Mouse (Mus musculus): ENCODE measurements around the gene Jag2. TPM values are rescaled to one million over a fixed set of nuclear protein-coding genes. Genes with fewer than 3 reads are reported as not detected.

Gene Jag2
- polyA plus RNA-seq, 1 experiment from 2014 or later = 4.7 TPM

DNA sequence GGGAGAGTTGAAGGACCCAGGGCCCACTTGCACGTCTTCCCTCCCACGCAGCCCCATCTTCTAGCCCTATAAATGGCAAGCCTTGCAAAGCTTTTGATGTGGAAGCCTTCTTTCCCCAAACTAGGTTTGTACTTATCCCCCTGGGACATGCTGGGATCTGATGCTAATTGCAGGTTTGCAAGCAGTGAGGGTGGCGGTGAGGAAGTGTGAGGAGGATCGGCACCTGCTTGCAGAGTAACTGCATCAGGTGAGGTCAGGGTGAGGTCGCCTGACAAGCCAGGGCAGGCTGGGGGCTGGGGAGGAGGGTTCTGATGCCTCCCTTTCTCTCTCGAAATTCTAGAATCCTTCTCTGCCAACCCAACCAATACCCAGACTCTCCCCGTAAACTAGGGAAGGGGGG, 44.1 kb downstream of the Jag2 start:
- H3K27ac ChIP-seq (replicated peaks in 1 of 2; ENCODE audit: control insufficient read depth in 1 of 2, insufficient read depth in 1 of 2, low read depth in 2 of 2, low read length in 2 of 2) = no peak overlapping the region
- ATAC-seq (ENCODE audit: insufficient number of reproducible peaks, insufficient read depth, low FRiP score, low read depth) = no peak
- H3K36me3 ChIP-seq (ENCODE audit: control insufficient read depth, insufficient read depth, low read length) = no peaks in the 10 kb centered on the region
- 61% methylated on average over 7 of the region's 7 CpGs for WGBS
- no peaks in the 10 kb centered on the region for H3K4me1 ChIP-seq (ENCODE audit: control insufficient read depth in 2 of 2, insufficient read depth in 2 of 2, low read length in 2 of 2)
- no peak overlapping the region for H3K9ac ChIP-seq (ENCODE audit: low read length)
- no peak overlapping the region for H3K4me3 ChIP-seq (ENCODE audit: control insufficient read depth in 1 of 2, insufficient read depth in 1 of 2, low read depth in 1 of 2, low read length in 2 of 2)
- 0 out of 2 replicates have a peak, but pooled peaks cover 2% of the 10 kb centered on the region for H3K27me3 ChIP-seq (ENCODE audit: control insufficient read depth, insufficient read depth, low read length)
- no peak overlapping the region for H3K4me2 ChIP-seq (ENCODE audit: low read length)
- no peaks in the 10 kb centered on the region for H3K9me3 ChIP-seq (ENCODE audit: control insufficient read depth, low read length)

DNA sequence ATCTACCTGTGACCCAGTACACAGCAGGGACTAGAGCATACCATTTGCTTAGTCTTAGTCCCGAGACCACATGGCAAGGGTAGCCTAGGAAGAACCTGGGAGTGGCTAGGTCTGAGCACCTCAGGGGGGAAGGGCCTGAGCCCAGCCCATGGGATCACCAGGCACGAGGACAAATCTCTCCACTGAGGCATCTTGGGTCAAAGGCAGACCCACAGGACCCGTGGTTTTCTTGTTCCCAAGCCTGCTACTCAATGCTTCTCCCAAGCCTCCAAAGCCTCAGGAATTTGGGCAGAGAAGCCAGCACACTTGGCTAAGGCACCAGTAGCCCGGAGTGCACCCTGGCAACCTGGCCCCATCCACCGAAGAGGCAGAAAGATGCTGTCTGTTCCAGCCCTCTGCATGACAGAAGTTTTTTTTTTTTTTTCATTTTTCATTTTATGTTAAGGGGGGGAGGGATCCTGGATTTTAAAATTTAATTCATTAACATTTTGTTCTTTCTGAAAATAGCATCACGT, 48.2 kb downstream of the Jag2 start:
- H3K4me3 ChIP-seq (ENCODE audit: control insufficient read depth in 1 of 2, insufficient read depth in 1 of 2, low read depth in 1 of 2, low read length in 2 of 2) = no peak overlapping the region
- no peak overlapping the region for H3K4me2 ChIP-seq (ENCODE audit: low read length)
- H3K9ac ChIP-seq (ENCODE audit: low read length) = no peak overlapping the region
- H3K27ac ChIP-seq (replicated peaks in 1 of 2; ENCODE audit: control insufficient read depth in 1 of 2, insufficient read depth in 1 of 2, low read depth in 2 of 2, low read length in 2 of 2) = no peak overlapping the region
- 55% methylated on average over 6 of the region's 6 CpGs for WGBS
- peaks cover 7 to 16% of the 10 kb centered on the region in 2 experiments; a peak in 3 of 4 replicates for H3K4me1 ChIP-seq (ENCODE audit: control insufficient read depth in 2 of 2, insufficient read depth in 2 of 2, low read length in 2 of 2)
- H3K9me3 ChIP-seq (ENCODE audit: control insufficient read depth, low read length) = no peaks in the 10 kb centered on the region
- no peaks in the 10 kb centered on the region for H3K36me3 ChIP-seq (ENCODE audit: control insufficient read depth, insufficient read depth, low read length)
- no peak for ATAC-seq (ENCODE audit: insufficient number of reproducible peaks, insufficient read depth, low FRiP score, low read depth)
- H3K27me3 ChIP-seq (ENCODE audit: control insufficient read depth, insufficient read depth, low read length) = peaks cover 43% of the 10 kb centered on the region

DNA sequence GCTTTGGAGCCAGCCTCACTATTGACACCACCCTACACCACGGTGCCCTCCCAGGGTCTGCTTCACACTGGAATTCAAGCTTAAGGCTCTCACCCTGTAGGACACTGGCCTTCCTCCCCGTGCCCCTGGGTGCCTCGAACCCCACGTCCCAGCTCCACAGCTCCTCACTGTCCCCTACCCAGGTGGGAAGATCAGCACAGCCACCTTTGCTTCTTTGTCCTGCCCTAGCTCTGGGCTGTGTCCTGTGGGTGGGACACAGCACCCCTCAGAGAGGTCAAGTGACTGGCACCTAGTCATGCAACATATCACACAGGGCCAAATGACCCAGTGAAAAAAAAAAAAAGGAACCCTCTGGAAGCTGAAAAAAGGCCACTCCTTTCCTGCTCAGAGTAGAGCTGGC, 48.9 kb downstream of the Jag2 start:
- no peaks in the 10 kb centered on the region for H3K9me3 ChIP-seq (ENCODE audit: control insufficient read depth, low read length)
- H3K36me3 ChIP-seq (ENCODE audit: control insufficient read depth, insufficient read depth, low read length) = no peaks in the 10 kb centered on the region
- no peak for ATAC-seq (ENCODE audit: insufficient number of reproducible peaks, insufficient read depth, low FRiP score, low read depth)
- peaks cover 50% of the 10 kb centered on the region for H3K27me3 ChIP-seq (ENCODE audit: control insufficient read depth, insufficient read depth, low read length)
- no peak overlapping the region for H3K4me3 ChIP-seq (ENCODE audit: control insufficient read depth in 1 of 2, insufficient read depth in 1 of 2, low read depth in 1 of 2, low read length in 2 of 2)
- H3K4me1 ChIP-seq (ENCODE audit: control insufficient read depth in 2 of 2, insufficient read depth in 2 of 2, low read length in 2 of 2) = peaks cover 10 to 21% of the 10 kb centered on the region in 2 experiments; a peak in 3 of 4 replicates
- no peak overlapping the region for H3K9ac ChIP-seq (ENCODE audit: low read length)
- H3K27ac ChIP-seq (replicated peaks in 1 of 2; ENCODE audit: control insufficient read depth in 1 of 2, insufficient read depth in 1 of 2, low read depth in 2 of 2, low read length in 2 of 2) = no peak overlapping the region
- WGBS = 76% methylated on average over 4 of the region's 4 CpGs
- H3K4me2 ChIP-seq (ENCODE audit: low read length) = no peak overlapping the region

DNA sequence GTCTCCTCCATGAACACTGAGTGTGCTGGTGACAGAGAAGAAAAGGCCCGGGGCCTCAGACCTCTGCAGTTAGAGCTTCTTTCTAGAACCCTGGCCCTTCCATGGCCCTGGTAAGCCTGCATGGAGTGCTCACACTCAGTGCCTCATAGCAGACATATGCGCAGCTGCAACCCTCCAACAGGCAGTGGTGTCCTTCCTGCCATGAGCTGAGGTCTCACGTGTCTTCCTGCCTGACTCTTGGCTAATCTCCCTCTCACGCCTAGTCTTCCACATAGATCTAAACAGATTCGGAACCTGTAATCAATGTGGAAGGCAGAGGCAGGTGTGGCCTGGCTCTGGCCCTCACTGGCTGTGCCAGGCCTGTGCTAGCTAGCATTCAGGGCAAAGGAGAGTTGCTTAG, 49.8 kb downstream of the Jag2 start:
- peaks cover 10 to 21% of the 10 kb centered on the region in 2 experiments; a peak in 3 of 4 replicates for H3K4me1 ChIP-seq (ENCODE audit: control insufficient read depth in 2 of 2, insufficient read depth in 2 of 2, low read length in 2 of 2)
- WGBS = 77% methylated on average over 5 of the region's 5 CpGs
- no peak for ATAC-seq (ENCODE audit: insufficient number of reproducible peaks, insufficient read depth, low FRiP score, low read depth)

DNA sequence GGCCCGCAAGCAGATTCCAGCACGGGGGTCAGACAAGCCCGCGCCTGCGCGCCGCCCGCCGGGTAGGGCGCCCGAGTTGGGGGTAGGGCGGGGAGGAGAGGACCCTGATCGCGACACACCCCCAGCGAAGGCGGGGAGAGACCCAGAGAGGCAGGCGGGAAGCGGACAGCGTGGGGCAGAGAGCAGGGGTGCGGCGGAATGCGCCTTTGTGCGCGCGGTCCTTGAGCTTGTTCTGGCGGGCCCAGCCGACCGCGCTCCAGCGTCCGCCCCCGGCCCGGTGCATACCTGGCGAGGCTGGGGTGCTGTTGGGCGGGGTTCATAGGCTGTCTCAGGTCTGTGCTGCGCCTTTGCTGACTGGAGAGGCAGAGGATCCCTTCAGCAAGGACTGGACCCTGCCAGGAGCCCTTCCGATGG, 52.0 kb downstream of the Jag2 start:
- Histone ChIP-seq H3K36me3 (ENCODE audit: control insufficient read depth, insufficient read depth, low read length) (no peaks in the 10 kb centered on the region), H3K4me1 (ENCODE audit: control insufficient read depth in 2 of 2, insufficient read depth in 2 of 2, low read length in 2 of 2) (peaks cover 10 to 28% of the 10 kb centered on the region in 2 experiments; a peak in 3 of 4 replicates), H3K4me3 (ENCODE audit: control insufficient read depth in 1 of 2, insufficient read depth in 1 of 2, low read depth in 1 of 2, low read length in 2 of 2) (peak overlapping the region; percentile 22 to 39), H3K27me3 (ENCODE audit: control insufficient read depth, insufficient read depth, low read length) (peaks cover 77% of the 10 kb centered on the region), H3K9ac (ENCODE audit: low read length) (0 out of 2 replicates have a peak overlapping the region, but pooled peaks have one; percentile 42), H3K4me2 (ENCODE audit: low read length) (peak overlapping the region; percentile 79), H3K9me3 (ENCODE audit: control insufficient read depth, low read length) (no peaks in the 10 kb centered on the region), H3K27ac (replicated peaks in 1 of 2; ENCODE audit: control insufficient read depth in 1 of 2, insufficient read depth in 1 of 2, low read depth in 2 of 2, low read length in 2 of 2) (no peak overlapping the region)
- WGBS = under 1% methylated on average over 37 of the region's 37 CpGs
- no peak for ATAC-seq (ENCODE audit: insufficient number of reproducible peaks, insufficient read depth, low FRiP score, low read depth)

More for the DNA sequence above, 49.8 kb downstream of the Jag2 start:
- H3K9ac ChIP-seq (ENCODE audit: low read length) = no peak overlapping the region
- no peak overlapping the region for H3K4me2 ChIP-seq (ENCODE audit: low read length)
- H3K36me3 ChIP-seq (ENCODE audit: control insufficient read depth, insufficient read depth, low read length) = no peaks in the 10 kb centered on the region
- H3K9me3 ChIP-seq (ENCODE audit: control insufficient read depth, low read length) = no peaks in the 10 kb centered on the region
- H3K27ac ChIP-seq (replicated peaks in 1 of 2; ENCODE audit: control insufficient read depth in 1 of 2, insufficient read depth in 1 of 2, low read depth in 2 of 2, low read length in 2 of 2) = no peak overlapping the region
- H3K27me3 ChIP-seq (ENCODE audit: control insufficient read depth, insufficient read depth, low read length) = peaks cover 59% of the 10 kb centered on the region
- H3K4me3 ChIP-seq (ENCODE audit: control insufficient read depth in 1 of 2, insufficient read depth in 1 of 2, low read depth in 1 of 2, low read length in 2 of 2) = no peak overlapping the region

DNA sequence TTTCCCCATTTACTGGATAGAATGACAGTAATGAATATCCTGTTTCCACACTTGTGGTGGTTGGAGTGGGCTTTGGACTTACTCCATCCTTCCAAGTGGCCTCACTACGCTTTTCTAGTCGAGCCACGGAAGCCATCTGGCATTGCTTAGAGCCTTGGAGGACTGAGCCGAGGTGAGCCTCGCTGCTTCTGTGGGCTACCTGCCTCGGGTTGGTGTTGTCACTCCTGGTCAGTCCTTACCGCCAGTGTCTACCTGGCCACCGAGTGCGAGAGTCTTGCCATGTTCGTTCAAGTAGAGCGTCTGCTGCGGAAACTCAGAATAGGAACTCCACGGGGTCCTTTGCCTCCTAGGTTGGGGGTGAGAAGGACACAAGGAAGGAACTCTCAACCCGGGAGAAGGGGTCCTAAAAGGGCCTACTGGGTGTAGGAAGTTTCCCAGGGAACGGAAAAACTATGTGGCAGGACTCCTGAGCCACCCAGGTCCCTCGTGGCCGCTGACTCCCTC, 52.5 kb downstream of the Jag2 start:
- no peaks in the 10 kb centered on the region for H3K36me3 ChIP-seq (ENCODE audit: control insufficient read depth, insufficient read depth, low read length)
- no peaks in the 10 kb centered on the region for H3K9me3 ChIP-seq (ENCODE audit: control insufficient read depth, low read length)
- H3K27me3 ChIP-seq (ENCODE audit: control insufficient read depth, insufficient read depth, low read length) = peaks cover 82% of the 10 kb centered on the region
- H3K9ac ChIP-seq (ENCODE audit: low read length) = peak overlapping the region; percentile 42; the same call in 1 of the 2 replicates
- peak overlapping the region; percentile 22 to 39; a peak in 3 of 4 replicates for H3K4me3 ChIP-seq (ENCODE audit: control insufficient read depth in 1 of 2, insufficient read depth in 1 of 2, low read depth in 1 of 2, low read length in 2 of 2)
- H3K4me1 ChIP-seq (ENCODE audit: control insufficient read depth in 2 of 2, insufficient read depth in 2 of 2, low read length in 2 of 2) = peaks cover 10 to 28% of the 10 kb centered on the region in 2 experiments; a peak in 3 of 4 replicates
- peak overlapping the region; percentile 79 for H3K4me2 ChIP-seq (ENCODE audit: low read length)
- 3% methylated on average over 17 of the region's 17 CpGs for WGBS
- no peak for ATAC-seq (ENCODE audit: insufficient number of reproducible peaks, insufficient read depth, low FRiP score, low read depth)
- H3K27ac ChIP-seq (replicated peaks in 1 of 2; ENCODE audit: control insufficient read depth in 1 of 2, insufficient read depth in 1 of 2, low read depth in 2 of 2, low read length in 2 of 2) = no peak overlapping the region

DNA sequence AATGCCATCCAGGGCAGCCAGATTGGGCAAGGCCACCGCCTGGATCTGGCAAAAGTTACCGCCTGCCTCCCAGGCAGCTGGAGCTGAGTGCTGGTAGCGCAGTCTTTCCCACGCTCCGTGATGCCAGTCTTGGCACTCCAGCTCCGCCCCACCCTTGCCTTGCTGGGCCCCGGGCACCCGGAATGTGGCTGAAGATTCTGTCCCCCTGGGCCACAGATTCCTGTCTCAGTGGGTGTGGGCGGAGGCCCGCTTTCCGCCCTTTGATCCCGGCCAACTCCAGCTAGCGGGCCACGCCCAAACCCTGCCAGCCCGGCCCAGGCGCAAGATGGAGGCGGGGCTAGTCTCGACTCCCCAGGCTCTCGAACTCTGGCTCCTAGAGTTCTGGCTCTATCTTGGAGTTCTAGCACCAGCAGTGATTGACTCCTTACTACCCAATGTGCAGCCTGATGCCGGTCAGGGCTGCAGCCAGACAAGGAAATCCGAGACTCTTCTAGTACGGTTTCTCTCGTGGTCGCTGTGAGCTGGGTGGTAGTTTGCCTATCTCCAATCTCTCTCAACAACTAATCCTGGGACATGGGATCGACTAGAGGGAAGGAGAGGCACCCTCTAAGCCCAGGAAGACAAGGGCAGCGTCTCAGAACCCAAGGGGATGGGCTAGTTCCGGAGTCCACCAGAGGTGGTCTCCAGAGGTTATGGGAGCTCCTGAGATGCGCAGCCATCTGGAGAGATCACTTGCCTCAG, 53.1 kb downstream of the Jag2 start:
- H3K4me2 ChIP-seq (ENCODE audit: low read length) = peak overlapping the region; percentile 79
- H3K4me3 ChIP-seq (ENCODE audit: control insufficient read depth in 1 of 2, insufficient read depth in 1 of 2, low read depth in 1 of 2, low read length in 2 of 2) = peak overlapping the region in 1 of 2 experiments; percentile 39; a peak in 3 of 4 replicates
- H3K9ac ChIP-seq (ENCODE audit: low read length) = peak overlapping the region; percentile 30; the same call in 1 of the 2 replicates
- H3K9me3 ChIP-seq (ENCODE audit: control insufficient read depth, low read length) = no peaks in the 10 kb centered on the region
- H3K27ac ChIP-seq (replicated peaks in 1 of 2; ENCODE audit: control insufficient read depth in 1 of 2, insufficient read depth in 1 of 2, low read depth in 2 of 2, low read length in 2 of 2) = no peak overlapping the region
- peaks cover 10 to 28% of the 10 kb centered on the region in 2 experiments; a peak in 3 of 4 replicates for H3K4me1 ChIP-seq (ENCODE audit: control insufficient read depth in 2 of 2, insufficient read depth in 2 of 2, low read length in 2 of 2)
- WGBS = 3% methylated on average over 28 of the region's 28 CpGs
- no peaks in the 10 kb centered on the region for H3K36me3 ChIP-seq (ENCODE audit: control insufficient read depth, insufficient read depth, low read length)
- peaks cover 87% of the 10 kb centered on the region for H3K27me3 ChIP-seq (ENCODE audit: control insufficient read depth, insufficient read depth, low read length)
- ATAC-seq (ENCODE audit: insufficient number of reproducible peaks, insufficient read depth, low FRiP score, low read depth) = no peak

Data from heart, embryonic 14.5 days (tissue).